Mouse (Mus musculus): Measurements from ENCODE around the gene Ostf1.

GRCm38 (mm10) chr19:18581046-18581445 lies 50.6 kb downstream of the Ostf1 start:
- no peak for TF ChIP-seq TCF12 (IDR thresholded peaks at IDR 0.05; ENCODE audit: low read depth, low read length)
- no peak for TF ChIP-seq HCFC1 (IDR thresholded peaks at IDR 0.05; ENCODE audit: low read depth, low read length)
- no peak for TF ChIP-seq MAFK (IDR thresholded peaks at IDR 0.05; ENCODE audit: insufficient replicate concordance, low read length)
- TF ChIP-seq ZKSCAN1 (IDR thresholded peaks at IDR 0.05; ENCODE audit: borderline replicate concordance, low read depth, low read length): no peak
- TF ChIP-seq MAX (IDR thresholded peaks at IDR 0.05; ENCODE audit: low read length): no peak
- TF ChIP-seq POLR2A (IDR thresholded peaks at IDR 0.05; ENCODE audit: low read depth, low read length): no peak

Data from CH12.LX (cell line).